Mouse (Mus musculus): ENCODE measurements at regions not wholly inside any gene's neighbourhood (a gene's known extent, or its start where the extent isn't known, plus 50 kb on each side); places are given as distances from the start of the nearest gene placed in this dataset.

- Histone ChIP-seq H3K4me2 (replicated peaks) (no peak overlapping the region), H3K9ac (no peak overlapping the region), H3K27me3 (no peaks in the 10 kb centered on the region), H3K9me3 (replicated peaks) (no peaks in the 10 kb centered on the region), H3K27ac (no peak overlapping the region), H3K4me1 (no peaks in the 10 kb centered on the region), H3K4me3 (no peak overlapping the region), H3K36me3 (no peaks in the 10 kb centered on the region)
- 57% methylated on average over 2 of the region's 2 CpGs for WGBS
- ATAC-seq (ENCODE audit: low FRiP score): no peak
These were observed 148.7 kb downstream of the Gja1 start for GRCm38 (mm10) chr10:56525791-56526190.

GRCm38 (mm10) chr10:56537091-56537490 lies 160.0 kb downstream of the Gja1 start:
- Histone ChIP-seq H3K36me3 (no peaks in the 10 kb centered on the region), H3K9me3 (replicated peaks) (no peaks in the 10 kb centered on the region), H3K4me2 (replicated peaks) (no peak overlapping the region), H3K27ac (no peak overlapping the region), H3K27me3 (no peaks in the 10 kb centered on the region), H3K4me3 (no peak overlapping the region), H3K4me1 (no peaks in the 10 kb centered on the region), H3K9ac (no peak overlapping the region)
- WGBS: 71% methylated on average over 4 of the region's 4 CpGs
- no peak for ATAC-seq (ENCODE audit: low FRiP score)

GRCm38 (mm10) chr10:56539827-56540511 lies 162.8 kb downstream of the Gja1 start:
- Histone ChIP-seq H3K9ac (no peak overlapping the region), H3K4me3 (no peak overlapping the region), H3K36me3 (no peaks in the 10 kb centered on the region), H3K9me3 (replicated peaks) (no peaks in the 10 kb centered on the region), H3K4me2 (replicated peaks) (no peak overlapping the region), H3K4me1 (no peaks in the 10 kb centered on the region), H3K27me3 (no peaks in the 10 kb centered on the region), H3K27ac (no peak overlapping the region)
- ATAC-seq (ENCODE audit: low FRiP score): no peak
- 90% methylated on average over 5 of the region's 5 CpGs for WGBS

GRCm38 (mm10) chr10:56542106-56542505 lies 165.0 kb downstream of the Gja1 start:
- no peak for ATAC-seq (ENCODE audit: low FRiP score)
- H3K4me3 ChIP-seq: no peak overlapping the region
- no peak overlapping the region for H3K9ac ChIP-seq
- no peaks in the 10 kb centered on the region for H3K36me3 ChIP-seq
- 80% methylated on average over 3 of the region's 3 CpGs for WGBS
- H3K4me1 ChIP-seq: no peaks in the 10 kb centered on the region
- no peaks in the 10 kb centered on the region for H3K9me3 ChIP-seq (replicated peaks)
- H3K27me3 ChIP-seq: no peaks in the 10 kb centered on the region
- no peak overlapping the region for H3K27ac ChIP-seq
- no peak overlapping the region for H3K4me2 ChIP-seq (replicated peaks)

- Histone ChIP-seq H3K4me1 (no peaks in the 10 kb centered on the region), H3K9ac (no peak overlapping the region), H3K27ac (no peak overlapping the region), H3K4me2 (replicated peaks) (no peak overlapping the region), H3K4me3 (no peak overlapping the region), H3K27me3 (no peaks in the 10 kb centered on the region), H3K9me3 (replicated peaks) (no peaks in the 10 kb centered on the region), H3K36me3 (no peaks in the 10 kb centered on the region)
- no peak for ATAC-seq (ENCODE audit: low FRiP score)
- WGBS: 68% methylated on average over 3 of the region's 3 CpGs
These were observed 168.9 kb downstream of the Gja1 start for GRCm38 (mm10) chr10:56545989-56546388.

GRCm38 (mm10) chr10:56546824-56547223 lies 169.7 kb downstream of the Gja1 start:
- no peak overlapping the region for H3K4me3 ChIP-seq
- no peaks in the 10 kb centered on the region for H3K36me3 ChIP-seq
- no peak overlapping the region for H3K4me2 ChIP-seq (replicated peaks)
- H3K4me1 ChIP-seq: no peaks in the 10 kb centered on the region
- WGBS: 69% methylated on average over 2 of the region's 2 CpGs
- no peak overlapping the region for H3K9ac ChIP-seq
- H3K9me3 ChIP-seq (replicated peaks): no peaks in the 10 kb centered on the region
- no peak overlapping the region for H3K27ac ChIP-seq
- H3K27me3 ChIP-seq: no peaks in the 10 kb centered on the region
- no peak for ATAC-seq (ENCODE audit: low FRiP score)

- H3K27ac ChIP-seq: no peak overlapping the region
- WGBS: 87% methylated on average over 3 of the region's 4 CpGs
- H3K4me3 ChIP-seq: no peak overlapping the region
- H3K36me3 ChIP-seq: no peaks in the 10 kb centered on the region
- H3K4me1 ChIP-seq: no peaks in the 10 kb centered on the region
- no peaks in the 10 kb centered on the region for H3K9me3 ChIP-seq (replicated peaks)
- ATAC-seq (ENCODE audit: low FRiP score): no peak
- H3K4me2 ChIP-seq (replicated peaks): no peak overlapping the region
- no peaks in the 10 kb centered on the region for H3K27me3 ChIP-seq
- H3K9ac ChIP-seq: no peak overlapping the region
These were observed 170.7 kb downstream of the Gja1 start for GRCm38 (mm10) chr10:56547825-56548224.

GRCm38 (mm10) chr10:56566836-56567442 lies 189.8 kb downstream of the Gja1 start:
- Histone ChIP-seq H3K4me1 (no peaks in the 10 kb centered on the region), H3K4me2 (replicated peaks) (no peak overlapping the region), H3K9ac (no peak overlapping the region), H3K9me3 (replicated peaks) (no peaks in the 10 kb centered on the region), H3K27me3 (no peaks in the 10 kb centered on the region), H3K27ac (no peak overlapping the region), H3K36me3 (no peaks in the 10 kb centered on the region), H3K4me3 (no peak overlapping the region)
- WGBS: 88% methylated on average over 12 of the region's 12 CpGs
- no peak for ATAC-seq (ENCODE audit: low FRiP score)

- Histone ChIP-seq H3K36me3 (no peaks in the 10 kb centered on the region), H3K9ac (no peak overlapping the region), H3K9me3 (replicated peaks) (no peaks in the 10 kb centered on the region), H3K27me3 (no peaks in the 10 kb centered on the region), H3K4me2 (replicated peaks) (no peak overlapping the region), H3K4me1 (no peaks in the 10 kb centered on the region), H3K27ac (no peak overlapping the region), H3K4me3 (no peak overlapping the region)
- no peak for ATAC-seq (ENCODE audit: low FRiP score)
- WGBS: 76% methylated on average over 6 of the region's 6 CpGs
These were observed 204.9 kb downstream of the Gja1 start for GRCm38 (mm10) chr10:56582065-56582464.

GRCm38 (mm10) chr10:56587205-56587604 lies 210.1 kb downstream of the Gja1 start:
- Histone ChIP-seq H3K27ac (no peak overlapping the region), H3K9me3 (replicated peaks) (no peaks in the 10 kb centered on the region), H3K4me3 (no peak overlapping the region), H3K4me2 (replicated peaks) (no peak overlapping the region), H3K36me3 (no peaks in the 10 kb centered on the region), H3K27me3 (no peaks in the 10 kb centered on the region), H3K4me1 (no peaks in the 10 kb centered on the region), H3K9ac (no peak overlapping the region)
- WGBS: 58% methylated on average over 2 of the region's 2 CpGs
- no peak for ATAC-seq (ENCODE audit: low FRiP score)

GRCm38 (mm10) chr10:56597382-56597781 lies 220.3 kb downstream of the Gja1 start:
- Histone ChIP-seq H3K4me2 (replicated peaks) (no peak overlapping the region), H3K27ac (no peak overlapping the region), H3K4me3 (no peak overlapping the region), H3K27me3 (no peaks in the 10 kb centered on the region), H3K9me3 (replicated peaks) (no peaks in the 10 kb centered on the region), H3K9ac (no peak overlapping the region), H3K36me3 (no peaks in the 10 kb centered on the region), H3K4me1 (no peaks in the 10 kb centered on the region)
- 64% methylated on average over 5 of the region's 5 CpGs for WGBS
- ATAC-seq (ENCODE audit: low FRiP score): no peak

- Histone ChIP-seq H3K9ac (no peak overlapping the region), H3K9me3 (replicated peaks) (no peaks in the 10 kb centered on the region), H3K36me3 (no peaks in the 10 kb centered on the region), H3K4me3 (no peak overlapping the region), H3K4me1 (no peaks in the 10 kb centered on the region), H3K4me2 (replicated peaks) (no peak overlapping the region), H3K27ac (no peak overlapping the region), H3K27me3 (no peaks in the 10 kb centered on the region)
- ATAC-seq (ENCODE audit: low FRiP score): no peak
- 85% methylated on average over 3 of the region's 3 CpGs for WGBS
These were observed 221.1 kb downstream of the Gja1 start for GRCm38 (mm10) chr10:56598191-56598590.

GRCm38 (mm10) chr10:56599923-56600322 lies 222.8 kb downstream of the Gja1 start:
- Histone ChIP-seq H3K4me3 (no peak overlapping the region), H3K27me3 (no peaks in the 10 kb centered on the region), H3K27ac (no peak overlapping the region), H3K36me3 (no peaks in the 10 kb centered on the region), H3K4me1 (no peaks in the 10 kb centered on the region), H3K9ac (no peak overlapping the region), H3K9me3 (replicated peaks) (no peaks in the 10 kb centered on the region), H3K4me2 (replicated peaks) (no peak overlapping the region)
- 74% methylated on average over 4 of the region's 4 CpGs for WGBS
- ATAC-seq (ENCODE audit: low FRiP score): no peak

Measured in hindbrain, embryonic 12.5 days (tissue).